Mouse (Mus musculus): ENCODE results near the gene Ifit2.

GRCm38 (mm10) chr19:34505161-34505721 is 45.3 kb upstream of the Ifit2 start:
- TF ChIP-seq CTCF (IDR thresholded peaks at IDR 0.05; ENCODE audit: control insufficient read depth, insufficient read depth, insufficient replicate concordance, low read depth, low read length) (no peak), POLR2A (IDR thresholded peaks at IDR 0.05; ENCODE audit: control insufficient read depth, low read depth, low read length) (no peak)
